Mouse (Mus musculus) layer of hippocampus, postnatal 36 days (tissue): ENCODE results near the gene Slc37a1. TPM values are rescaled to one million over a fixed set of nuclear protein-coding genes. Genes with fewer than 3 reads are reported as not detected.

Experiments used
- DNase-seq, 2 experiments: peaks; one replicate each; pipeline ENCODE4 v3.0.0; 2022
- total RNA-seq, 2 experiments: library from RNA; stranded (reverse); gene quantifications; 2 replicates each; pipeline ENCODE4 v1.2.3; 2021

Slc37a1 gene
- total RNA-seq, 2 experiments from 2014 or later, result 5.4 to 7.1 TPM

DNA sequence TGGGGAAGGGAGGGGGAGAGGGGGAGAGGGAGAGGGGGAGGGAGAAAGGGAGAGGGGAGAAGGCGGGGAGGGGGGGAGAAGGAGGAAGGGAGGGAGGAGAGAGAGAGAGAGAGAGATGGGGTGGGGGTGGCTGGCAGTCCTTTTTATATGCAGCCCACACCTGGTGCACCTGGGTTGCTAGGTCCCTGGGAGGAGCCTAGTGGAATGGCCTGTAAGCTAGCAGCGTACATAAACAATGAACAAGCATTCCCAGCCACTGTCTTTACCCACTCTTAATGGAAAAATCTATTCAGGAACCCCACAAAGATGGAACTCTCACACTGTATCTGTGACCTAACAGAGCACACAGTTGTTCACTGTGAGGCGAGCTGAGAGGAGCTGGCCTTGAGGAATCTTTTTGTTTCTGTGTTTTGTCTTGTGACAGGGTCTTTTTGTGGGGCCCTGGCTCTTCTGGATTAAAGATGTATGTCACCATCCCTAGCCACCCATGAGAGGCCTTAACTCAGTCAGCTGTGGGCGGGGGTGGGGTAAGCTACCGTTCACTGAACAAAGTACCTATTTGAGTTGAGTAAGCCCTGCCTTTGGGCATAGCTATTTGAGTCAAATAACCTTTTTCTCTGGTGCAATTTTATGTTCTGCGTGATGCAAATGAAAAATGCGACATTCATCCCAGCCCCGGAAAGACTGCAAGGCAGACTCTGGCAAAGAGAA lies 69.4 kb downstream of the Slc37a1 start:
- no peak for DNase-seq

DNA sequence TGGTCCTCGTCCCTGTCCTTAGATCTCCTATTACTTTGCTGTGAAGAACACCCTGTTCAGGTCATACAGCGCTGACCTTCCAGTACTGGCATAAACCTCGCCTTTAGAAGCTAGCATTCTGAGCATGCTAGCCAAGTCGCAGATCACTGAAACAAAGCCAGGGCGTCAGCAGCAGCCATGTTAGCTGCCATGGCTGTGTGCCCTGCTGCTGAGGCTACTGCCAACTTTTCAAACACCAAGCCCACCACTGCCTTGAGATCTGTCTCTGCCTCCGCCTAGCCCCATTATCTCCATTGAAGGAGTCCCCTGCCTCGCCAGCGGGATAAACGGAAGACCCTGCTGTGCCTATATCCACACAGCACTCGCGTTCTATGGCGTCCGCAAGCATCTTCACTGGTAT lies 74.0 kb downstream of the Slc37a1 start:
- DNase-seq, result no peak

DNA sequence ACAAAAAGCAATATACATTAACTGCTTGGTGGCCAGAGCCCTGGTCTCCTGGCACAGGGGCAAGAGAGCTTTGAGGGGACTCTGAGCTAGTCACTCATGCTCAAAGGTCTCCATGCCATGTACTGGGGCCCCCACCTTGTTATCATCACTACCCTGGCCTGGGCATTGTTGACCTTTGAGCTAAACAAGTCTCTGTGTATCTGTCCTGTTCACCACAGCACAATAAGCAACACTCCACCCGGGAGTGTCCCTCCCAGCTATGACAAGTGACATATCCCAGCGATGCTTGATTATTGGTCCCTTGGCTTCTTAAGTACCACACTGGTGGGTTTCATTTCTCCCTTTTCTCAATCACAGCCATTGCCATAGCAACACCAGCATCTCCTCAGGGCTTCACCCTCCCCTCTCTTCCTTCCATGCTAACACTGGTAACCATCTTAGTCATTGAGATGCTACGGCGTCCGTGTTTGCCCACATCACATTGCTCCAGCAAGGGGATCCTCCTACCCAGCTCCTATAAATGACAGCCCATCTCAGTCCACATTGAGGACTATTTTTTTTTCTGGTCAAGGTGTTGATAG lies 79.1 kb downstream of the Slc37a1 start:
- no peak for DNase-seq

GRCm38 (mm10) chr17:31370221-31370620 lies 83.6 kb downstream of the Slc37a1 start:
- DNase-seq, result no peak

GRCm38 (mm10) chr17:31370931-31371330 lies 84.3 kb downstream of the Slc37a1 start:
- no peak for DNase-seq

DNA sequence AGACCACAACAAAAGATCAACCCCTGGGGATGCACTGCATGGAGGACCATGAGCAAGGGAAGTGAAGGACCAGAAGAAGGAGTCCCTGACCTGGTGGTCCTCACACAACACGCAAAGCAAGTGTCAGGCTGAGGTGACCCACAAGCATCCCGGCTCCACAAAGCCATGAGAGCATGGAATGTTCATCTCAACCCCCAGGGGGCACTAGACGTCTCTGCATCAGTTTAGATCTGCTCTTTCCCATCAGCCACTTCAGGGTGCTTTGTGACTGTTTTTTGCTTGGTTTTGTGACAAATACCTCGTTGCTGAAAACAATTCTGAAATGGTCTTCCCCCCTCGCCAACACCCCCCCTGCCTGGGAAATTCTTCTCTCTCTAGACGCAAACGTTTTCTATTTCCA lies 91.4 kb downstream of the Slc37a1 start:
- DNase-seq, result peak; percentile 64 to 67

GRCm38 (mm10) chr17:31378361-31378761 lies 91.8 kb downstream of the Slc37a1 start:
- peak in 1 of 2 experiments; percentile 29 for DNase-seq

- no peak for DNase-seq
Observed at GRCm38 (mm10) chr17:31379086-31379485, 92.5 kb downstream of the Slc37a1 start.

DNA sequence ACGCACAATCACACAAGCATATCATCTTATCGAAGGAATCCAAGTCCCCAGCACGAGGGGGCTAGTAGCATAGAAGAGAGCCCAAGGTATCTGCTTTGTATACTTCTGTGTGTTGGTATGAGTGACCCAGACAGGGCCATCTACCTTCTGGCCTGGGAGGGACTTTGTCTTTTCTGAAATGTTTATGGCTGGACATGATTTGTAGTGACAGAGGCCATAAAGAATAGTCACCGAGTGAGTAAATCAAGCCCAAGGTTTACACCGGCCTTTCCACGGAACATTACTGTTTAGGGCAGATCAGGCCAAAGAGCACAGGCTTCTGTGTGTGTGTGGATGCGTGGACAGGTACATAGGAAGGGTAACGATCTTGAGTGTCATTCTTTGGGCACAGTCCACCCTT lies 93.3 kb downstream of the Slc37a1 start:
- DNase-seq, result no peak

- DNase-seq, result no peak
Observed at GRCm38 (mm10) chr17:31383320-31383719, 96.7 kb downstream of the Slc37a1 start.

- DNase-seq, result no peak
Observed at GRCm38 (mm10) chr17:31384968-31385627, 98.5 kb downstream of the Slc37a1 start.

- peak; percentile 55 to 60 for DNase-seq
Observed at GRCm38 (mm10) chr17:31385671-31386665, 99.4 kb downstream of the Slc37a1 start, which contains the start of gene Pde9a. TSS of gene Pde9a (plus strand) at chr17:31386210.

GRCm38 (mm10) chr17:31386766-31387275 lies 100.2 kb downstream of the Slc37a1 start:
- no peak for DNase-seq

DNA sequence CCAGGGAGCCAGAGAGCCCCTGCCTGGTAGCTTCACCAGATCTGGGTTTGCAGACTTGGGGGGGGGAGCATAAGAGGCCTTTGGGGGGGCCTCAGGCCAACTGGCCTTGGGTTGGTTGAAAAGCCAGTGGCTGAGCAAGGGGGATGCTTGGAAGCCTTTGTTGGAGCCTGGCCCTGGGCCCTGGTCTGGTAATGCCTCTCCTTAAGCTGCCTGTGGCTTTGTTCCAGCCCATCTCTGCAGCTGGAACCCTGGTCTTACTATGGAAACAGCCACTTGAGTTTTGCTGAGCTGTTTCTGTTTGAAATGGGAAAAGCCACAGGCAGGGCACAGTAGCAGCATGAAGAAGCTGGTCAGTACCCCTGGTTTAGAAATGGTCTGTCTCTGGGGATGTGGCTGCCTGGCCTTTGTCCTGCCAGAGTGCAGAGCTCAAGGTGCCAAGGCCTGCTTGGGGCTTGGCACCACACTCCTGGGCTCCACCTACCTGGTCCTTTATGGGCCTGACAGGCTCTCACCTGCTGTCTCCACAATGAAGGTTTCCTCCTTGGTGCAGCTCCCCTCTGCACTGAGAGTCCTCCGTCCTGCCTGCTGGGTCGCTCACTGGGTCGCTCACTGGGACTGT lies 102.9 kb downstream of the Slc37a1 start:
- DNase-seq, result no peak

DNA sequence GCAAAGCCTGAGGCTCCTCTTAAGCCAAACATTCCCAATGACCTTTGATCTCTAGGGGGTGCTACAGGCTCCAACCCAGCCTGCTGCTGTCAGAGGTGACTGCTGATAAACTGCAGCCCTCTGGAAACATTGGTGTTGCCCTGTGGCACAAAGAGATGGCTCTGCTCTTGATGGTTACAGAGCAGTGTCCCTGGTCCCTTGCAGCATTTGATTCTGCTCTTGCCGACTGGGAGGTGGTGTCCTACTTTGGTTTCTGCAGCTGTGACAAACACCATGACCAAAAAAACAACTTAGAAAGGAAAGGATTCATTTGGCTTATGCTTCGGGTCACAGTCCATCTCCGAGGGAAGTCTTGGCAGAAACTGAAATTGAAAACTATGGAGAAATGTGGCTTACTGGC lies 104.9 kb downstream of the Slc37a1 start:
- no peak for DNase-seq

DNA sequence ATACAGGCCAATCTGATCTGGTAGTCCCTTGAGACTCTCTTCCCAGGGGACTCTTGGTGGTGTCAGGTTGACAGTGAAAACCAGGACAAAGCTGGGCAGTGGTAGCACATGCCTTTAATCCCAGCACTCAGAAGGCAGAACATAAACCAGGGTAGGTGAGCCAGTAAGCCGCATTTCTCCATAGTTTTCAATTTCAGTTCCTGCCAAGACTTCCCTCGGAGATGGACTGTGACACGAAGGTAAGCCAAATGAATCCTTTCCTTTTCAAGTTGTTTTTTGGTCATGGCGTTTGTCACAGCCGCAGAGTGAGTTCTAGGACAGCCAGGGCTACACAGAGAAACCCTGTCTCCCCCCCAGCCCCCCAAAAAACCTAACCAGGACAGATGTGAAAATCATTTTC lies 105.4 kb downstream of the Slc37a1 start:
- DNase-seq, result no peak

DNA sequence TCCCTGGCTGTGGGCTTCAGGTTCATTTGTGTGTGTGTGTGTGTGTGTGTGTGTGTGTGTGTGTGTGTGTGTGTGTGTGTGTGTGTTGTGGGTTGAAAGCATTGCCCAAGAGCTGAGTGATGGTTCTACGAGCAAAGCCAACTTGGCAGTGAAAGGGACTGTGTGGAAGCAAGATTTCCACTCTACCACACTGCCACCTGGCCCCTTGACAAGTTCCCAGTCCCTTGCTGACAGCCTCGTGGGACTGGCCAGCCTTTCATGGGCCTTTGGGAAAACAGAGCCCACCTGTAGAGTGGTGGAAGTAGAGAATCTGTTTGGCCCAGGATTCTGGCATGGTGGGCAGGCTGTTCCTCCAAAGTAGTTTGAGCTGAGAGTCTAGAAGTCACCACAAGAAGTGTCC lies 107.2 kb downstream of the Slc37a1 start:
- no peak for DNase-seq

DNA sequence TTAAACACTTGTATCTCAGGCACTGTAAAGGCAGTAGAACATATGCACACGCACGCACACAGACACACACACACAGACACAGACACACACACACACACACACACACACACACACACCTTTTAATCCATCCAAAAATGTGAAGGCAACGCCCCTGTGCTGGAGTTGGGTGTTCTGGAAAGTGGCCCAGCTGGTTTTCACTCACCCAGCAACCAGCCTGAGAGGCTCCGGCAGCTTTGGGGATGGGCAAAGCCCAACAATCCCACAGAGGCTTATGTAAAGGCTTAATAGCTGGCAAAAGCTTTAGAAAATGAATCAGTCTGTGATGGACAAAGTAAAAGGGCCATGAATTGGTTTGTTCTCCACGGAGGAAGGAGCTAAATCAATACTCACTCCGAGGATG lies 113.7 kb downstream of the Slc37a1 start:
- peak in 1 of 2 experiments; percentile 32 for DNase-seq
